Mouse (Mus musculus) T-cell, adult 2 months (primary cell): Measurements from ENCODE around the gene Tppp2.

Experiments used
- DNase-seq: peaks from one replicate; pipeline ENCODE4 v3.0.0; 2022; ENCODE audit warnings: low spot score

Tppp2 gene

GRCm38 (mm10) chr14:51918125-51918524 is at the start of gene Tppp2:
Tppp2 (plus strand) TSS chr14:51918425.
- DNase-seq, result no peak

GRCm38 (mm10) chr14:51870756-51871155 is 47.5 kb upstream of the Tppp2 start:
- no peak for DNase-seq

- DNase-seq, result no peak
Measured at GRCm38 (mm10) chr14:51871741-51872140, 46.5 kb upstream of the Tppp2 start.

- DNase-seq, result no peak
Measured at GRCm38 (mm10) chr14:51877517-51877916, 40.7 kb upstream of the Tppp2 start.

GRCm38 (mm10) chr14:51883527-51884030 is 34.6 kb upstream of the Tppp2 start:
- DNase-seq, result peak; percentile 92

- DNase-seq, result no peak
Measured at GRCm38 (mm10) chr14:51884031-51884544, 34.1 kb upstream of the Tppp2 start.

- peak; percentile 95 for DNase-seq
Measured at GRCm38 (mm10) chr14:51884598-51885331, 33.5 kb upstream of the Tppp2 start, which contains the start of gene Mettl17. Mettl17 (plus strand) TSS chr14:51884842.

GRCm38 (mm10) chr14:51886051-51886450 is 32.2 kb upstream of the Tppp2 start:
- DNase-seq, result no peak

GRCm38 (mm10) chr14:51889833-51890232 is 28.4 kb upstream of the Tppp2 start:
- DNase-seq, result no peak

- peak; percentile 15 for DNase-seq
Measured at GRCm38 (mm10) chr14:51892191-51892939, 25.9 kb upstream of the Tppp2 start, which contains the start of gene Slc39a2. Slc39a2 (plus strand) TSS chr14:51892889.

GRCm38 (mm10) chr14:51893094-51893794 is 25.0 kb upstream of the Tppp2 start:
- no peak for DNase-seq

GRCm38 (mm10) chr14:51893809-51894208 is 24.4 kb upstream of the Tppp2 start:
- DNase-seq, result no peak

- no peak for DNase-seq
Measured at GRCm38 (mm10) chr14:51895071-51895470, 23.2 kb upstream of the Tppp2 start.

GRCm38 (mm10) chr14:51896019-51896418 is 22.2 kb upstream of the Tppp2 start:
- DNase-seq, result no peak

GRCm38 (mm10) chr14:51896539-51897170 is 21.6 kb upstream of the Tppp2 start:
- DNase-seq, result no peak

GRCm38 (mm10) chr14:51899351-51899750 is 18.9 kb upstream of the Tppp2 start:
- DNase-seq, result no peak

GRCm38 (mm10) chr14:51902806-51903710 is 15.2 kb upstream of the Tppp2 start:
- peak; percentile 66 for DNase-seq

GRCm38 (mm10) chr14:51903782-51904181 is 14.4 kb upstream of the Tppp2 start:
- no peak for DNase-seq

- DNase-seq, result no peak
Measured at GRCm38 (mm10) chr14:51904706-51905105, 13.5 kb upstream of the Tppp2 start.

GRCm38 (mm10) chr14:51906102-51906501 is 12.1 kb upstream of the Tppp2 start:
- DNase-seq, result no peak

- no peak for DNase-seq
Measured at GRCm38 (mm10) chr14:51911301-51911700, 6.9 kb upstream of the Tppp2 start.
